Mouse (Mus musculus) heart, postnatal 0 days (tissue): ENCODE measurements at regions not wholly inside any gene's neighbourhood (a gene's known extent, or its start where the extent isn't known, plus 50 kb on each side); places are given as distances from the start of the nearest gene placed in this dataset.
A peak's percentile ranks its signal among the peaks of the same experiment; 100 is the strongest.

Source experiments
- ATAC-seq: fragments of 200-750 bp; cut with Nextera tagmentation; 2 replicates; pipeline ENCODE4 v1.8.0; 2017; ENCODE audit warnings: low read depth, moderate number of reproducible peaks, moderate library complexity; ENCODE audit not compliant: insufficient read depth
- DNase-seq: peaks from one replicate; pipeline ENCODE4 v3.0.0-alpha.2; 2016; ENCODE audit warnings: low spot score
- H3K27ac ChIP-seq: fragments of 300-500 bp; sonication (generic); 2 replicates; pipeline ENCODE4 v1.5.1; 2014; ENCODE audit warnings: low read depth, mild to moderate bottlenecking
- H3K27me3 ChIP-seq: fragments of 300-500 bp; sonication (generic); 2 replicates; pipeline ENCODE4 v1.6.1; 2014; ENCODE audit warnings: low read length, mixed read lengths; ENCODE audit not compliant: control insufficient read depth, insufficient read depth
- H3K36me3 ChIP-seq: fragments of 300-500 bp; sonication (generic); replicated peaks from 2 replicates; pipeline ENCODE4 v1.6.1; 2014; ENCODE audit warnings: low read length, mixed read lengths; ENCODE audit not compliant: control insufficient read depth, insufficient read depth
- H3K4me1 ChIP-seq: fragments of 300-500 bp; sonication (generic); 2 replicates; pipeline ENCODE4 v1.6.1; 2014; ENCODE audit warnings: antibody characterized with exemption; ENCODE audit not compliant: control insufficient read depth, insufficient read depth
- H3K4me2 ChIP-seq: fragments of 300-500 bp; sonication (generic); 2 replicates; pipeline ENCODE4 v1.6.1; 2014; ENCODE audit warnings: low read depth, mild to moderate bottlenecking, low read length, moderate library complexity
- H3K4me3 ChIP-seq: fragments of 300-500 bp; sonication (generic); 2 replicates; pipeline ENCODE4 v1.5.1; 2014; ENCODE audit warnings: low read depth, low read length
- H3K9ac ChIP-seq: fragments of 300-500 bp; sonication (generic); replicated peaks from 2 replicates; pipeline ENCODE4 v1.6.1; 2014; ENCODE audit warnings: low read depth, low read length, mixed read lengths
- H3K9me3 ChIP-seq: fragments of 300-500 bp; sonication (generic); replicated peaks from 2 replicates; pipeline ENCODE4 v1.6.1; 2016; ENCODE audit warnings: low read length; ENCODE audit not compliant: control insufficient read depth
- CTCF ChIP-seq: IDR thresholded peaks from 2 replicates; pipeline ENCODE4 v1.5.1; 2016; ENCODE audit warnings: antibody characterized with exemption, control low read depth, low read depth
- EP300 ChIP-seq: IDR thresholded peaks from 2 replicates; pipeline ENCODE4 v1.6.1; 2016; ENCODE audit warnings: antibody characterized with exemption, low read depth
- WGBS: fragments of 180-500 bp; shearing (Covaris S2); extraction: QIAGEN DNeasy Blood & Tissue Kit; methylation state at CpG from one replicate; pipeline ENCODE4 v1.1.7; 2014; 5-methylcytosine and 5-hydroxymethylcytosine counted together

DNA sequence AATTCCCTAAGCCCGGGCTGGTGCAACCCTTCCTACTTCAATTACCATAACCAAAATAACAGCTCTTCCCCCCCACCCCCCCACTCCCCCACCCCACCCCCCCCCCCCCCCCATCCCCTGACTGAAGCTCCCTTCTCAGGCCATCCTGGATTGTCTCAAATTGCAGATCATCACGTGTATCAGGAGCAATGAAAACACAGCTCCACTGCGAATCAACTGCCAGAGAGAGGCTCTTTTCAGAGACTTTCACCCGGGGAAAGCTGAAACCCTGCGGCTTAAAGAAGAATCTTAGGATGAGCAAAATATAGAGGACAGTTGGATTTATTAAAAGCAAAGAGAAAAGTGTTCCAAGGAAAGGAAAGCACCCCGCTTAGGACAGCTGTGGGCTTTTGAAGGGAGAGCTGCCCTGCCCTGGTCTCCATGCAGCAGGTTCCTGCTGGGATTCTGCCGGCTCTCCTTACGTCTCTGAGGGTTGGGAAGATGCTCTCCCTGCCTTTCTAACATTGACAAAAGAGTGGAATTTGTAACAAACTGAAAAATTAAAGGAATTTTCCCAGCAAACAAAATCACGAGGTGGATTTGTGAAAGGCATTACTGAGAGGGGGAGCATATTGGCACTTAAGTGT lies 88.6 kb upstream of the Qrfpr start:
- no peaks in the 10 kb centered on the region for H3K4me1 ChIP-seq
- no peak overlapping the region for H3K27ac ChIP-seq
- H3K9me3 ChIP-seq, result no peaks in the 10 kb centered on the region
- no peak overlapping the region for H3K4me3 ChIP-seq
- TF ChIP-seq EP300 (no peak), CTCF (no peak)
- DNase-seq (peak; percentile 16), ATAC-seq (0 out of 2 replicates have a peak, but pooled peaks have one; percentile 47)
- H3K27me3 ChIP-seq, result no peaks in the 10 kb centered on the region
- H3K4me2 ChIP-seq, result no peak overlapping the region; the same call in 1 of the 2 replicates
- 9% methylated on average over 9 of the region's 9 CpGs for WGBS
- H3K9ac ChIP-seq, result no peak overlapping the region
- H3K36me3 ChIP-seq, result no peaks in the 10 kb centered on the region

- Histone ChIP-seq H3K27ac (no peak overlapping the region), H3K4me3 (no peak overlapping the region), H3K4me2 (no peak overlapping the region), H3K9ac (no peak overlapping the region), H3K9me3 (no peaks in the 10 kb centered on the region), H3K4me1 (no peaks in the 10 kb centered on the region), H3K27me3 (no peaks in the 10 kb centered on the region), H3K36me3 (no peaks in the 10 kb centered on the region)
- 74% methylated on average over 3 of the region's 3 CpGs for WGBS
- no peak for DNase-seq
- no peak for ATAC-seq
- no peak for TF ChIP-seq CTCF
- TF ChIP-seq EP300, result no peak
Measured at GRCm38 (mm10) chr3:36296792-36297191, 74.7 kb upstream of the Qrfpr start.

GRCm38 (mm10) chr3:36291971-36292370 lies 69.9 kb upstream of the Qrfpr start:
- WGBS, result 92% methylated on average over 4 of the region's 4 CpGs
- Histone ChIP-seq H3K27me3 (no peaks in the 10 kb centered on the region), H3K4me3 (no peak overlapping the region), H3K9ac (no peak overlapping the region), H3K4me1 (no peaks in the 10 kb centered on the region), H3K9me3 (no peaks in the 10 kb centered on the region), H3K27ac (no peak overlapping the region), H3K4me2 (no peak overlapping the region), H3K36me3 (no peaks in the 10 kb centered on the region)
- no peak for DNase-seq
- TF ChIP-seq EP300 (no peak), CTCF (no peak)
- no peak for ATAC-seq

GRCm38 (mm10) chr3:36284066-36284465 lies 62.0 kb upstream of the Qrfpr start:
- DNase-seq, result no peak
- WGBS, result 60% methylated on average over 5 of the region's 5 CpGs

DNA sequence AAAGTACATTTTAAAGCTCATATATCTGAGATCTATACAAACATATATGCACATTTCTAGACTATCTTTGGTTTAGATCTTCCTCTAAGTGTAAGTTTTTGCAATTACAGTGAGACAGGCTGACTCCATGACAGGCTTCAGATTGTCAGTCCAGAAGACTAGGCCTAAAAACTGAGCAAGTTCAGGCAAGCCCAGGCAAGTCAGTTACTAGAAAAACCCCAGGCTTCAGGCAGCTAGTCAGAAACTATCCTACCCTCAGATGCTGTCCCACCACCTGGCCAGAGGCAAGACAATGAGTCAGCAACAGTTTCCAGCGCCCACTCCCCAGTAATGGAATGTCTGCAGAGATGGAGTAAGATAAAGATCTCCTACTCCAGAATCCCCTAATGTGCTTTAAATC lies 53.4 kb upstream of the Qrfpr start:
- H3K36me3 ChIP-seq, result no peaks in the 10 kb centered on the region
- DNase-seq, result no peak
- no peaks in the 10 kb centered on the region for H3K27me3 ChIP-seq
- no peak for TF ChIP-seq CTCF
- TF ChIP-seq EP300, result no peak
- ATAC-seq, result no peak
- WGBS, result 74% methylated on average over 1 of the region's 1 CpGs
- no peak overlapping the region for H3K4me3 ChIP-seq
- H3K9ac ChIP-seq, result no peak overlapping the region
- no peak overlapping the region for H3K27ac ChIP-seq
- H3K4me2 ChIP-seq, result no peak overlapping the region
- no peaks in the 10 kb centered on the region for H3K9me3 ChIP-seq
- H3K4me1 ChIP-seq, result peaks cover 5% of the 10 kb centered on the region; the same call in 1 of the 2 replicates

More at GRCm38 (mm10) chr3:36284066-36284465, 62.0 kb upstream of the Qrfpr start:
- Histone ChIP-seq H3K4me2 (no peak overlapping the region), H3K36me3 (no peaks in the 10 kb centered on the region), H3K4me3 (no peak overlapping the region), H3K4me1 (no peaks in the 10 kb centered on the region), H3K9ac (no peak overlapping the region), H3K27me3 (no peaks in the 10 kb centered on the region), H3K9me3 (peaks cover 9% of the 10 kb centered on the region; the same call in 1 of the 2 replicates), H3K27ac (no peak overlapping the region)
- ATAC-seq, result no peak
- no peak for TF ChIP-seq CTCF
- no peak for TF ChIP-seq EP300
